Mouse (Mus musculus): ENCODE results near the gene Renbp. TPM values are rescaled to one million over a fixed set of nuclear protein-coding genes. Genes with fewer than 3 reads are reported as not detected.

Renbp gene
- polyA plus RNA-seq, 1 experiment from 2014 or later: 33.6 TPM

- Histone ChIP-seq H3K27ac (ENCODE audit: low read depth) (no peak overlapping the region), H3K9me3 (ENCODE audit: low read depth, low read length) (no peaks in the 10 kb centered on the region), H3K4me3 (ENCODE audit: low read depth, low read length) (no peak overlapping the region), H3K4me2 (no peak overlapping the region), H3K9ac (no peak overlapping the region), H3K36me3 (ENCODE audit: insufficient read depth) (peaks cover 91% of the 10 kb centered on the region), H3K4me1 (ENCODE audit: insufficient read depth) (no peaks in the 10 kb centered on the region), H3K27me3 (ENCODE audit: insufficient read depth, low read length) (no peaks in the 10 kb centered on the region)
- TF ChIP-seq CTCF (IDR thresholded peaks at IDR 0.05; ENCODE audit: low read depth): no peak
- ATAC-seq (ENCODE audit: insufficient read depth): 0 out of 2 replicates have a peak, but pooled peaks have one; percentile 24
- DNase-seq: no peak
- WGBS: 93% methylated on average over 10 of the region's 10 CpGs
Observed at GRCm38 (mm10) chrX:73949341-73949740, 18.7 kb upstream of the Renbp start.

- peak; percentile 61 for ATAC-seq (ENCODE audit: insufficient read depth)
- no peaks in the 10 kb centered on the region for H3K27me3 ChIP-seq (ENCODE audit: insufficient read depth, low read length)
- no peaks in the 10 kb centered on the region for H3K9me3 ChIP-seq (ENCODE audit: low read depth, low read length)
- no peak overlapping the region for H3K4me2 ChIP-seq
- H3K4me3 ChIP-seq (ENCODE audit: low read depth, low read length): no peak overlapping the region
- H3K27ac ChIP-seq (ENCODE audit: low read depth): no peak overlapping the region
- TF ChIP-seq CTCF (IDR thresholded peaks at IDR 0.05; ENCODE audit: low read depth): peak; percentile 75
- peaks cover 96% of the 10 kb centered on the region for H3K36me3 ChIP-seq (ENCODE audit: insufficient read depth)
- DNase-seq: peak; percentile 84
- no peaks in the 10 kb centered on the region for H3K4me1 ChIP-seq (ENCODE audit: insufficient read depth)
- H3K9ac ChIP-seq: no peak overlapping the region
- 23% methylated on average over 4 of the region's 4 CpGs for WGBS
Observed at GRCm38 (mm10) chrX:73948647-73949046, 18.0 kb upstream of the Renbp start.

GRCm38 (mm10) chrX:73946896-73947295, 16.2 kb upstream of the Renbp start:
- no peaks in the 10 kb centered on the region for H3K27me3 ChIP-seq (ENCODE audit: insufficient read depth, low read length)
- no peak overlapping the region for H3K4me2 ChIP-seq
- H3K9ac ChIP-seq: no peak overlapping the region
- no peak for TF ChIP-seq CTCF (IDR thresholded peaks at IDR 0.05; ENCODE audit: low read depth)
- no peak overlapping the region for H3K27ac ChIP-seq (ENCODE audit: low read depth)
- DNase-seq (no peak), ATAC-seq (ENCODE audit: insufficient read depth) (no peak)
- H3K4me3 ChIP-seq (ENCODE audit: low read depth, low read length): no peak overlapping the region
- H3K4me1 ChIP-seq (ENCODE audit: insufficient read depth): no peaks in the 10 kb centered on the region
- H3K36me3 ChIP-seq (ENCODE audit: insufficient read depth): peaks cover 94% of the 10 kb centered on the region
- WGBS: 77% methylated on average over 6 of the region's 6 CpGs
- no peaks in the 10 kb centered on the region for H3K9me3 ChIP-seq (ENCODE audit: low read depth, low read length)

GRCm38 (mm10) chrX:73942294-73942693, 11.6 kb upstream of the Renbp start:
- H3K4me2 ChIP-seq: no peak overlapping the region
- no peak for ATAC-seq (ENCODE audit: insufficient read depth)
- no peak overlapping the region for H3K27ac ChIP-seq (ENCODE audit: low read depth)
- H3K27me3 ChIP-seq (ENCODE audit: insufficient read depth, low read length): no peaks in the 10 kb centered on the region
- no peaks in the 10 kb centered on the region for H3K4me1 ChIP-seq (ENCODE audit: insufficient read depth)
- H3K36me3 ChIP-seq (ENCODE audit: insufficient read depth): peaks cover 57% of the 10 kb centered on the region
- H3K9me3 ChIP-seq (ENCODE audit: low read depth, low read length): no peaks in the 10 kb centered on the region
- DNase-seq: no peak
- 87% methylated on average over 2 of the region's 2 CpGs for WGBS
- H3K4me3 ChIP-seq (ENCODE audit: low read depth, low read length): no peak overlapping the region
- no peak overlapping the region for H3K9ac ChIP-seq
- TF ChIP-seq CTCF (IDR thresholded peaks at IDR 0.05; ENCODE audit: low read depth): no peak

- no peak for TF ChIP-seq CTCF (IDR thresholded peaks at IDR 0.05; ENCODE audit: low read depth)
- H3K36me3 ChIP-seq (ENCODE audit: insufficient read depth): peaks cover 53% of the 10 kb centered on the region
- H3K27me3 ChIP-seq (ENCODE audit: insufficient read depth, low read length): no peaks in the 10 kb centered on the region
- H3K4me1 ChIP-seq (ENCODE audit: insufficient read depth): no peaks in the 10 kb centered on the region
- WGBS: 79% methylated on average over 2 of the region's 2 CpGs
- H3K4me2 ChIP-seq: no peak overlapping the region
- no peak overlapping the region for H3K9ac ChIP-seq
- H3K4me3 ChIP-seq (ENCODE audit: low read depth, low read length): no peak overlapping the region
- DNase-seq (no peak), ATAC-seq (ENCODE audit: insufficient read depth) (no peak)
- H3K9me3 ChIP-seq (ENCODE audit: low read depth, low read length): no peaks in the 10 kb centered on the region
- H3K27ac ChIP-seq (ENCODE audit: low read depth): no peak overlapping the region
Observed at GRCm38 (mm10) chrX:73941860-73942259, 11.2 kb upstream of the Renbp start.

GRCm38 (mm10) chrX:73931871-73932270, 1.2 kb upstream of the Renbp start:
- Histone ChIP-seq H3K4me1 (ENCODE audit: insufficient read depth) (no peaks in the 10 kb centered on the region), H3K9ac (no peak overlapping the region), H3K4me2 (no peak overlapping the region), H3K9me3 (ENCODE audit: low read depth, low read length) (no peaks in the 10 kb centered on the region), H3K36me3 (ENCODE audit: insufficient read depth) (no peaks in the 10 kb centered on the region), H3K27me3 (ENCODE audit: insufficient read depth, low read length) (no peaks in the 10 kb centered on the region), H3K27ac (ENCODE audit: low read depth) (no peak overlapping the region), H3K4me3 (ENCODE audit: low read depth, low read length) (no peak overlapping the region)
- DNase-seq (no peak), ATAC-seq (ENCODE audit: insufficient read depth) (no peak)
- TF ChIP-seq CTCF (IDR thresholded peaks at IDR 0.05; ENCODE audit: low read depth): no peak
- 74% methylated on average over 2 of the region's 2 CpGs for WGBS

GRCm38 (mm10) chrX:73922550-73922882, 8.1 kb downstream of the Renbp start:
- peak overlapping the region; percentile 80; the same call in 1 of the 2 replicates for H3K27ac ChIP-seq (ENCODE audit: low read depth)
- H3K4me3 ChIP-seq (ENCODE audit: low read depth, low read length): peak overlapping the region; percentile 53
- no peak for ATAC-seq (ENCODE audit: insufficient read depth)
- H3K9me3 ChIP-seq (ENCODE audit: low read depth, low read length): no peaks in the 10 kb centered on the region
- no peak for TF ChIP-seq CTCF (IDR thresholded peaks at IDR 0.05; ENCODE audit: low read depth)
- DNase-seq: no peak
- no peaks in the 10 kb centered on the region for H3K27me3 ChIP-seq (ENCODE audit: insufficient read depth, low read length)
- 77% methylated on average over 8 of the region's 8 CpGs for WGBS
- peak overlapping the region; percentile 65 for H3K4me2 ChIP-seq
- no peaks in the 10 kb centered on the region for H3K4me1 ChIP-seq (ENCODE audit: insufficient read depth)
- H3K9ac ChIP-seq: peak overlapping the region; percentile 47
- H3K36me3 ChIP-seq (ENCODE audit: insufficient read depth): peaks cover 20% of the 10 kb centered on the region; the same call in 1 of the 2 replicates

All from lung, embryonic 14.5 days (tissue).